In genomic region chr5:108708419-108708818, GRCm38 (mm10) we compare ENCODE assay signal across 19 mouse cellular contexts. TPM values are rescaled to one million over a fixed set of nuclear protein-coding genes. Genes with fewer than 3 reads are reported as not detected.
DNase-seq lines count a peak whose midpoint lies in the region; ATAC-seq and TF ChIP-seq lines count a peak whose summit lies in the region.
"Had no signal": no experiment of that assay in that cellular context is flagged by ENCODE, and none has a peak within 500 bp of the region (broad histone marks: within the 10 kb centered on the region; RNA-seq: fewer than 3 reads in every experiment).

No protein-coding gene starts in this region.

- peak; percentile 86 for DNase-seq in kidney, adult 11 months
- DNase-seq in kidney, postnatal 36 days = peak; percentile 71 to 86
- DNase-seq in layer of hippocampus, adult 9-11 months = no peak
- no peak for DNase-seq in retina, embryonic 14.5 days (ENCODE audit: low spot score)
- DNase-seq: B cell, adult 2 months; cerebellum, postnatal 10 days; gastrocnemius, postnatal 14 days; lung, embryonic 14.5 days; right cerebral cortex, postnatal 25 days; thymus, postnatal 25 days had no signal

- no peak for TF ChIP-seq POLR2A in small intestine, adult 2 months (IDR thresholded peaks at IDR 0.05; ENCODE audit: low read depth, low read length)

- H3K27me3 ChIP-seq in kidney, embryonic 14.5 days (ENCODE audit: control insufficient read depth, insufficient read depth, low read length) = no peaks in the 10 kb centered on the region
- no peaks in the 10 kb centered on the region for H3K27me3 ChIP-seq in intestine, embryonic 16.5 days (replicated peaks; ENCODE audit: control insufficient read depth, insufficient read depth, low read length)
- H3K27me3 ChIP-seq in small intestine, adult 2 months (ENCODE audit: control insufficient read depth, insufficient read depth, low read length) = no peaks in the 10 kb centered on the region
- H3K27me3 ChIP-seq: forebrain, embryonic 13.5 days; neural tube, embryonic 13.5 days had no signal

- ATAC-seq in kidney, embryonic 14.5 days (ENCODE audit: low FRiP score, low TSS enrichment) = no peak
- ATAC-seq in intestine, embryonic 16.5 days = peak; percentile 56
- ATAC-seq: forebrain, embryonic 13.5 days; hindbrain, postnatal 0 days had no signal

- no peak overlapping the region for H3K27ac ChIP-seq in kidney, embryonic 14.5 days (ENCODE audit: low read depth, low read length)
- no peak overlapping the region; the same call in 1 of the 2 replicates for H3K27ac ChIP-seq in intestine, embryonic 16.5 days (ENCODE audit: low read length)
- H3K27ac ChIP-seq in small intestine, adult 2 months (ENCODE audit: insufficient read depth, low read depth, low read length) = peak overlapping the region; percentile 67
- H3K27ac ChIP-seq: forebrain, embryonic 13.5 days; hindbrain, postnatal 0 days; limb, embryonic 10.5 days; macrophage; neural tube, embryonic 13.5 days had no signal

- H3K9ac ChIP-seq in kidney, embryonic 14.5 days (ENCODE audit: low read depth, low read length) = no peak overlapping the region
- no peak overlapping the region for H3K9ac ChIP-seq in intestine, embryonic 16.5 days (ENCODE audit: low read depth, low read length)
- H3K9ac ChIP-seq: forebrain, embryonic 13.5 days; lung, embryonic 14.5 days; neural tube, embryonic 13.5 days had no signal

- H3K4me2 ChIP-seq in kidney, embryonic 14.5 days (replicated peaks; ENCODE audit: low read depth, low read length) = no peak overlapping the region
- H3K4me2 ChIP-seq in intestine, embryonic 16.5 days (ENCODE audit: low read depth, low read length) = no peak overlapping the region
- H3K4me2 ChIP-seq: forebrain, embryonic 13.5 days; lung, embryonic 14.5 days; midbrain, embryonic 11.5 days; neural tube, embryonic 13.5 days had no signal

- peaks cover 4% of the 10 kb centered on the region; the same call in 1 of the 2 replicates for H3K4me1 ChIP-seq in kidney, embryonic 14.5 days (ENCODE audit: control insufficient read depth, insufficient read depth, low read length)
- H3K4me1 ChIP-seq in intestine, embryonic 16.5 days (ENCODE audit: control insufficient read depth, insufficient read depth, low read length) = peaks cover 26% of the 10 kb centered on the region
- H3K4me1 ChIP-seq in small intestine, adult 2 months (ENCODE audit: control insufficient read depth, insufficient read depth, insufficient read length, low read length) = peaks cover 24% of the 10 kb centered on the region
- H3K4me1 ChIP-seq: forebrain, embryonic 13.5 days; neural tube, embryonic 13.5 days had no signal

- H3K36me3 ChIP-seq in kidney, embryonic 14.5 days (ENCODE audit: control insufficient read depth, insufficient read depth, low read length) = peaks cover 26% of the 10 kb centered on the region
- H3K36me3 ChIP-seq in intestine, embryonic 16.5 days (ENCODE audit: control insufficient read depth, insufficient read depth, low read length) = 0 out of 2 replicates have a peak, but pooled peaks cover 3% of the 10 kb centered on the region
- no peaks in the 10 kb centered on the region for H3K36me3 ChIP-seq in small intestine, adult 2 months (ENCODE audit: control insufficient read depth, insufficient read depth, low read length)

- H3K9me3 ChIP-seq in kidney, embryonic 14.5 days (ENCODE audit: control insufficient read depth, low read length) = no peaks in the 10 kb centered on the region
- H3K9me3 ChIP-seq in intestine, embryonic 16.5 days (ENCODE audit: control insufficient read depth, low read length) = no peaks in the 10 kb centered on the region
- H3K9me3 ChIP-seq: forebrain, embryonic 13.5 days; limb, embryonic 10.5 days; neural tube, embryonic 13.5 days had no signal

- 88% methylated on average over 1 of the region's 1 CpGs for WGBS in kidney, embryonic 14.5 days
- 76% methylated on average over 1 of the region's 1 CpGs for WGBS in intestine, embryonic 16.5 days
- WGBS in small intestine, adult 2 months = 32% methylated on average over 1 of the region's 1 CpGs

- TF ChIP-seq CTCF in small intestine, adult 2 months (IDR thresholded peaks at IDR 0.05; ENCODE audit: extremely low read depth, insufficient read length, insufficient replicate concordance, low read depth, low read length) = no peak

- no peak overlapping the region for H3K4me3 ChIP-seq in kidney, embryonic 14.5 days (ENCODE audit: low read length)
- no peak overlapping the region for H3K4me3 ChIP-seq in intestine, embryonic 16.5 days (ENCODE audit: low read length)
- no peak overlapping the region for H3K4me3 ChIP-seq in small intestine, adult 2 months (ENCODE audit: low read depth, low read length)
- H3K4me3 ChIP-seq: forebrain, embryonic 13.5 days; limb, embryonic 10.5 days; neural tube, embryonic 13.5 days had no signal

RNA-seq across cellular contexts. Expression of gene Fgfrl1, which starts 16.2 kb away (rescaled TPM):
- polyA plus RNA-seq in kidney, embryonic 14.5 days (2014; fragmentation: Nextera tagmentation; extraction: Ambion mirVana) = 24.0 and 32.7 TPM in 2 replicates
- polyA plus RNA-seq in intestine, embryonic 16.5 days (2015; fragmentation: Nextera tagmentation; extraction: Ambion mirVana) = 8.5 and 9.7 TPM in 2 replicates
- 12.1 and 34.1 TPM in 2 replicates for polyA plus RNA-seq in small intestine, adult 2 months (2012; rRNA removed)

RNA-seq across cellular contexts. Expression of gene Slc26a1, which starts 33.0 kb away (rescaled TPM):
- 0.80 and 1.5 TPM in 2 replicates for polyA plus RNA-seq in kidney, embryonic 14.5 days (2014; fragmentation: Nextera tagmentation; extraction: Ambion mirVana)
- 8.0 and 9.7 TPM in 2 replicates for polyA plus RNA-seq in intestine, embryonic 16.5 days (2015; fragmentation: Nextera tagmentation; extraction: Ambion mirVana)
- polyA plus RNA-seq in small intestine, adult 2 months (2012; rRNA removed) = not detected in 2 replicates
- polyA plus RNA-seq: macrophage had no signal

RNA-seq across cellular contexts. Expression of gene Dgkq, which starts 38.9 kb away (rescaled TPM):
- polyA plus RNA-seq in kidney, embryonic 14.5 days (2014; fragmentation: Nextera tagmentation; extraction: Ambion mirVana) = 5.0 and 9.1 TPM in 2 replicates
- 11.3 and 14.0 TPM in 2 replicates for polyA plus RNA-seq in intestine, embryonic 16.5 days (2015; fragmentation: Nextera tagmentation; extraction: Ambion mirVana)
- polyA plus RNA-seq in small intestine, adult 2 months (2012; rRNA removed) = 39.8 and 77.0 TPM in 2 replicates

RNA-seq across cellular contexts. Expression of gene Idua, which starts 48.3 kb away (rescaled TPM):
- 11.0 and 11.3 TPM in 2 replicates for polyA plus RNA-seq in kidney, embryonic 14.5 days (2014; fragmentation: Nextera tagmentation; extraction: Ambion mirVana)
- 11.3 and 11.9 TPM in 2 replicates for polyA plus RNA-seq in intestine, embryonic 16.5 days (2015; fragmentation: Nextera tagmentation; extraction: Ambion mirVana)
- 15.0 and 20.1 TPM in 2 replicates for polyA plus RNA-seq in small intestine, adult 2 months (2012; rRNA removed)

Comparison
In these comparisons a context has a peak if more than half of its experiments do, and no peak if none do; other contexts are left out.
1. DNase-seq: peak in kidney, adult 11 months (single experiment) and kidney, postnatal 36 days (2 of 2); none in layer of hippocampus, adult 9-11 months (single experiment) and retina, embryonic 14.5 days (single experiment).